Mouse (Mus musculus) embryo, embryonic 11.5 days (tissue): Measurements from ENCODE around the gene Oas2.
A peak's percentile ranks its signal among the peaks of the same experiment; 100 is the strongest.
"Not testable (repeated sequence)": the region's sequence is repeated elsewhere in the genome, so short reads cannot be mapped to it uniquely, and the experiment has no call there.

Source experiments
- DNase-seq: peaks from one replicate; pipeline ENCODE4 v3.0.0-alpha.2; 2012; ENCODE audit warnings: low read depth, low spot score

Gene Oas2

DNA sequence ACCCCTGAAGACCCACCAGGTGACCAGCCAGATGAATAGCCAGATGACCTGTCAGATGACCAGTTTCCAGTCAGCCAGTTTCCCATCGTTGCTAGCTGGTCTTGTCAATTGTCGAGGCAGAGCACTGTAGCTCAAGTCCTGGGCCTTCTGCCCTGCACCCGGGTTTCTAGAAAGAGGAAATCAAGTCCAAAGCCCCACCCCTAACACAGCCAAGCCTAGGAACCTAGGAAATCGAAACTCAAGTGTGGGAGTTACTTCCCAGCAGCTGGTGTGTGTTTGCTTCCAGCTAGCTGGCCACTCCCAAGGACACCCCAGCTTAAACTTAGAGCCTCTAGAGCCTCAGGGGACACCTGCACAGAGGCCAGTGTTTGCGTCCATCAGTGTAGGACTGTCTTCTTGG lies at the start of gene Oas2:
TSS of gene Oas2 (minus strand) at position 166 of the 400 bp plus-strand sequence.
- DNase-seq = no peak

DNA sequence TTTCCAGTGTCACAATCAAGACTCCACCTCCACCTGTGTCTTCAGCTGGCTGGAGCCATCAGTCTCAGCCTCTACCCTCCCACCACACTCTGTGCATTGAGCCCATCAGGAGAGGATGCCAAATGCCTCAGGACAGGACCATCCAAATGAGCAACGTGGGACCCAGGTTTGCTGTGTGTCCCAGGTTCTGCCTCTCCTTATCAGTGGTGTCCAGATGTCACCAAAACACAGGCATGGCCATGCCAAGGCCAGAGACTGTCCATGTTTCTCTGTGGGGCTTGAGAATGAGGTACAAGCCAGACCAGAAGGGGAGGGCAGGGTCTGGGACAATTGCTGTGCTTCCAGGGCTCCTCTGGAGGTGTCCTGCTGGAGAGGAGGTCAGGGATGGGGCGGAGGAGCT lies 49.3 kb upstream of the Oas2 start:
- DNase-seq = not testable (repeated sequence)

DNA sequence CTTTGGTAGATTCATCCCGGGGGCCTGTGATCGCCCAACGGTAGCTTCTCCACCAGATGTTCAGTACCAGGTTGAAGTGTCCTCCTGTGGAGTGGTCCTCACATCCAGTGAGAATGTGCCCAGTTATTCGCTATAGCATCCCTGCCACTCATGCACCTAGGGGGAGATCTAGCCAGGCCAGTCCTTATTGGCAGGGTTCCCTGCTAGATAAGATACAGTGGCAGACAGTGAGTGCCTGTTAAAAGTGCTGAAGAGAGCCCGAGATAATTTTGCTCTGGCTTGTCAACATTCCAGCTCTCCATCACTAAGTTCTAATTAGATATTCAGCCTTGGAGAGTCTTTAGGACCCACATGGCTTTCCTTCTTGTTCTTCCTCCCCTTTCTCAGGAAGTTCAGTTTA lies 48.5 kb upstream of the Oas2 start:
- not testable (repeated sequence) for DNase-seq

DNA sequence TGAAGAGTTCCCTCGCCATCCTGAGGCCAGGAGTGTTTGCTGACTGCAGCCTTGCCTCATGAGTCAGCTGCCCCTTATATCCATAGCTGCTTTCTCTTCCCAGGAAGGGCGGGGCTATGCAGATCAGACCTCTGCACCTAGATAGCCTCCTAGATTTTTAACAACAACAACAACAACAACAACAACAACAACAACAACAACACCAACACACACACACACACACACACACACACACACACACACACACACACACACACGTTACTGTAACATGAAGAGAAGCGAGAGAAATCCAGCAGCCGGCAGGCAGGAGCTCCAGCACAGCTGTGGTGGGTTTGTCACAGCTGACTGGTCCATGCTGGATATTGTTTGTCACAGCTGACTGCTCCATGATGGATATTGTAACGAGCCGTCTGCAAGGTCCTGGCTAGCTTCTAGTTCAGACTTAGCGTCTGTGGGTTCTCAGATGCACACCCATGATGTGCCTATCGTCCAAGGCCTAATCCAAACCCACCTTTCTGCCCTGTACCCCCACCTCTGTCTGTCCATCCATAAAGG lies 45.9 kb upstream of the Oas2 start, which contains the start of gene Oas1e:
TSS of gene Oas1e (minus strand) at position 51 of the 555 bp plus-strand sequence.
- not testable (repeated sequence) for DNase-seq

DNA sequence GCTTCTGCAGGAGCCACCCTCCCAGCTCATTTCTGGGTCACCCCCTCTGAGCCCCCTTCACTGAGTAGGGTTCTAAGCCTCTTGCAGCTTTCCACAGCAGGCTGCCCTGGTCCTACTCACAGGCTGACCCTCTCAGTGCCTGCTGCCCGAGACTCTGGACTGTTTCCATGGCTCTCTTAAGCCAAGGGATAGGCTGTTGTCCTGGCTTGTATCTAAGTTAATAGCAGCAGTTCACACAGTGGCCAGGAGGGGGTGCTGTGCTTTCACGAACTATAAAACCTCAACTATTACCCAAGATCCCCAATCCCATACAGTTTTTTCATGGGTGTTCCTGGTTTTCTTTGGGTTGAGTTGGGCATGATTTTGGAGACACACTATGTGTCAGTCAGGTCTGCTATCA lies 43.4 kb upstream of the Oas2 start:
- peak; percentile 16 for DNase-seq

DNA sequence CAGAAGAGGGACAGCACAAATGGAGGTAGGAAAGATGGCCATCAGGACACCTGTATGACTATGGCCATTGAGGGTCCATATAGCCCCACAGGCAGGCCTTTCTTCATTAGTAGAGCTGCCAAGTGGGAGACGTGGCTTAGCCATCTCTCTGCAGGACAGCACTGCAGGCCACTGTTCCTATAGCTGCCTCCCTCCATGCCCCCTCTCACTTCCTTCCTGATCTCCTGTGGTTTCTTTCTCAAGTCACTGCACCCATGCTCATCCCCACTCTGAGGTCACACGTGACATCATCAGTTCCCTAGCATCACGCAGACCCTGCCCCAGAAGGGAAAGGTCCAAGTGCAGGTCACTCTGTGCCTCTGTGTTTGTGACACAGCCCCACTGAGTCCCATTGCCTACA lies 37.4 kb upstream of the Oas2 start:
- DNase-seq = no peak

DNA sequence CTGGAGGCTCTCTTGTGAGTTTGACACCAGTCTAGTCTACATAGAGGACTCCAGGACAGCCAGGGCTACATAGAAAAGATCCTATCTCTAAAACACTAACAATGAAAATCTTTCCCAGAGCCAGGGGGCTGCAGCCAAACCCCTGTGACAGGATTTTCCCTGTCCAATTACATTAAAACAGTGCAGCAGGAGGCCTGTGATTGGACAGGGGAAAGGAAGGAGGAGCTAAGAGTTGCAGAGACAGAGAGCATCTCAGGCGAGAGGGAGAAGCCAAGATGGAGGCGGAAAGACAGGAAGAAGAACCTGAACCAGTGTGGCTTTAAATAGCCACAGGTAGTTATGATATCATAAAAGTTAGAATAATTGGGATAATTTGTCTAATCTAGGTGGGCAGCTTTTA lies 32.8 kb upstream of the Oas2 start:
- DNase-seq = no peak

DNA sequence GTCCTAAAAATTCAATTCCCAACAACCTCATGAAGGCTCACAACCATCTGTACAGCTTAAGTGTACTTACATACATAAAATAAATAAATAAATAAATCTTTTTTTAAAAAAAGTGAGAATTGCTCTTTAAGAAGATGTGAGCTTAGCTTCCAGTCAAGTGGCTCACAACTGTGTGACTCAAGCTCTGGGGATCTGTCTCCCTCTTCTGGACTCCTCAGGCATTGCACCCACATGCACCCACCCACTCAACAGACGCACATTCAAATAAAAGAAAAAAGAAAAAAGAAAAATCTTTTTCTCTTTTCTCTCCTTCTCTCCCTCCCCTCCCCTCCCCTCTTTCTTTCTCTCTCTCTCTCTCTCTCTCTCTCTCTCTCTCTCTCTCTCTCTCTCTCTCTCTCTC lies 32.0 kb upstream of the Oas2 start:
- DNase-seq = no peak

DNA sequence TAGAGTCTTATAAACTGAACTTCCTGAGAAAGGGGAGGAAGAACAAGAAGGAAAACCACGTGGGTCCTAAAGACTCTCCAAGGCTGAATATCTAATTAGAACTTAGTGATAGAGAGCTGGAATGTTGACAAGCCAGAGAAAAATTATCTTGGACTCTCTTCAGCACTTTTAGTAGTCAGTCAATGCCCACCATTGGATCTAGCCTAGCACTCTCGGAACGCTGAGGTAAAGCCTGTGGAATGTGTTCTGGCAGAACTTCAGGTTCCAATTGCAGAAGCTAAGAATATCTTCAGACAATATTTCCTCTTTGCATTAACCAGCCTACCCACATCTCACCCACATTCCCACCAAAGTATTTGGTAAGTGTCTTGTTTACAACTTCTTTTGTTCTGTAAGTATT lies 30.3 kb upstream of the Oas2 start:
- no peak for DNase-seq

DNA sequence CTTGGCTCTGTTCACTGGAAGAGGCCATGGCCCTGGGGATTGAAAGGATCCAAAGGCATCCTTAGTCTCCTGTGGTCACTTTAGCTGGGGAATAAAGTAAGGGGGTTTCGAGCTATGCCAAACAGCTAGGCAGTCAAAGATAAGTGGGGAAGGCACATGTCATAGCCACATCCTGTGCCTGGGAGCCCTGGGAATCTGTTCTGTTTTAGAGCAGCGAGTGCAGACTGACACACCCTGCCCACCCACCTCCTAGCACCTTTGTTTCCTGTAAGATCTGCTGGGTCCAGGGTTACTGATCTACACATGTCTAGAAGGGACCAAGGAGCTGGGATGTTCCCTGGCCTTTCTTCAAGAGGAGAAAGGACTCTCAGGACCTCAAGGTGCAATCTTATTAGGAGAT lies 29.3 kb upstream of the Oas2 start:
- DNase-seq = no peak

DNA sequence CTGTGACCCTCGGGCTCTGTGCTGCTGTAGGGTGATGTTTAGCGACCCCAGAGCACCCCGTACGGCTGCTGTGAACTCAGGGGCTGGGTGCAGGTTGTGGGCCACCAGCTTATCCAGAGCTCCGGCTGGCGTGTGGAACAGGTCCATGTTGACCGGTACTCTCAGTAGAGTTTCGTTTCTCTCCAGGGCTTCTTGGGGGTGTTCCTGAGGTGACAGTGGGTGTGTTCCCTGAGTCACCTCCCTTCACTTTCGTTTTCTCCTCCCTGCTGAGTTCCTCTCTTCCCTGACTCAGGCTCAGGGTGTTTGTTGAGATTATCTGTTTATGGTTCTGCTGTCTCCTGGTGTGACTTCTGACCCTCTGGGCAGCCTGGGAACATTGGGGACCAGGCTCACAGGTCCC lies 27.8 kb upstream of the Oas2 start, which contains the start of gene Oas3:
TSS of gene Oas3 (minus strand) at position 184 of the 400 bp plus-strand sequence.
- no peak for DNase-seq

DNA sequence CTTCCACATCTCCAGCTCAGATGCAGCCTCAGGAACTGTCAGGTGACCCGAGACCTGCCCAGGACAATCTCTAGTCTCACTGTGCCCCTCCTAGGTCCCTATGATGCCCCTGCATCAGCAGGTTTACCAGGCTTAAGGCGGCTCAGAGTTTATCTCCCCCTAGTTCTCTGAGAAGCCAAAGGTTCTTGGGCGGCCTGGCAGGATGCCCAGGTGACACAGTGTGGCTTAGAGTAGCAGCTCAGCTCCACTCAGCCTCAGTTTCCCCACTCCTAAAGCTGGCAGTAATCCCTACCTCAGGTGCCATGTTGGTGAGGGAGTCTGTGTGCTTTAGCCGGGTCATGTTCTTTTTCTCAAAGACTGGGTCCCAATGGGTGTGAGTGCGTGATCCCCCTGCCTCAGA lies 27.1 kb upstream of the Oas2 start:
- no peak for DNase-seq

DNA sequence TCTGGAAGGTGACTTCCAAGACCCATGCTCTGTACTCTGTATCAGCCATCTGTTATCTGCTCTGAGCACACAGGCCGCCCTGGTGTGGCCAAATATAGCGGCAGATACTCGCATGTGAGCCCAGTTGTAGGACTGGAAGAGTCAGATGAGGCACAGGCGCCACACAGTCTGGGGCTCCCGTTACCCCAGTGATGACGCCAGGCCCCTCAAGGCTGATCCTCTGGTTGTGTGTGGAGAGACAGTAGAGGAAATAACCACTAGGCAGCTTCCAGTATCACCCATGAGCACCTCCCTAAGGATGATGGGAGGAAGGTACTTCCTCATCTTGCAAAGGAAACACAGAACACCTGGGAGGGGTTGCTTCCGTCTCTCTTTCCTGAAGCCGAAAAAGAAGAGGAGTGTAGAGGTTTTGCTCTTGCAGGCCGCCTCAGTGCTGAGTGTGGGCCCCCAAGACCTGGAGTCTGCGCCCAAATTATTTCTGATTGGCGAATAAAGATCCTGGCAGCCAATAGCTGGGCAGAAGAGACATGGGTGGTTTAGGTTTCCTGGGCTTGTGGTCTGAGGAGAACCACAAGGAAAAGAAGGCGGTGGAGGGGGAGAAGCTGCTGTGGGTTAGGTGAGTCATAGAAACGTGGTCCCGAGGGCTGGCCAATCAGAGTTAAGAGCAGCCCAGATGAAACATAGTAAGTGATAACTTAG lies 25.8 kb upstream of the Oas2 start:
- DNase-seq = no peak

DNA sequence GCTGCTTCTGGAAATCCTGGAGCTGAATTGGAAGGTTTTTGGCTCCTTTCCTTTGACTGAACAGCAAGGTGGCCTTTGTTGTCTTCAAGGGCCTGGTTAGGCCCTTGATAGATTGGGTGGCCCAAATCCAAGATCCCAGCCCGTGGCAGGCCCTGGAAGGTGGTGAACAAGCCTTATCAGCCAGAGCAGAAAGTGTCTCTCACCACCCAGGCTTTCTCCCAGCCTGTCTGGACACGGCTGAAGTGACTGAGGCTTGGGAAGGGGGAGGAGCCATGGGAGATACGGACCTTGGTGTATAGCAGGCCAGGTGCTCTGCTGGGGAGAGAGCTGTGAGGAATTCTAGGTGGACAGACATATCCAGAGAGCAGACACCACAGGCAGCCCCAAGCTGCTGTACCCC lies 19.7 kb upstream of the Oas2 start:
- no peak for DNase-seq

DNA sequence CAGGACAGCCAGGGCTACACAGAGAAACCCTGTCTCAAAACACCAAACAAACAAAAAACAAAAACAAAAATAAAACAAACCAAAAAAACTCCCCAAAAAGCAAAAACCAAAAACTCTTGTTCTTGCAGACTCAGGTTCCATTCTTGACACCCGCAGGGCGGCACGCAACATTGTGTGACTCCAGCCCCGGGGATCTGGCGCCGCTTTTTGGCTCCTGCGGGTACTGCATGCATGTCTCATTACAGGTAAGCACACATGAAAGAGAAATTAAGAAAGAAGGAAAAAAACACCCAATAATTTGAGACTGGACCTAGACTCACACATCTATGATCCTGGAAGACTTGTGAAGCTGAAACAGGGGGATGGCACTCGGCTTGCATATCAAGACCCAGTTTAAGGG lies 15.4 kb upstream of the Oas2 start:
- DNase-seq = no peak

DNA sequence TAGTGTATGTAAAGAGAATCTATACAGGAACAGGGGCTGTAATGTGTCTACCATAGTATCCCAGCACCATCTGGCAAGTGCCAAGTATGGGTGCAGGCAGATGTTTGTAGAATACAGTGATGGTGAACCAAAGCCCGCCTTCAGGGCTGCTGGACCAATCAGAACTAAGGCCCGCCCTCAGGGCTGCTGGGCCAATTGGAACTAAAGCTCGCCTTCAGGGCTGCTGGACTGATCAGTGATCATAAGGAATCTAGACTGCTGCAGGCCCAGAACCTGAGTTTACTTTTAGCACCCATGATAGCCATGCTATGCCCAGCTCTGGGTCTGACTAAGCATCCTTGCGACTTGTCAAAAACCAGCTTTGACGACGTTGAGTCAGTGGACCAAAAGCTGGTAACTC lies 12.2 kb upstream of the Oas2 start:
- DNase-seq = peak; percentile 7

DNA sequence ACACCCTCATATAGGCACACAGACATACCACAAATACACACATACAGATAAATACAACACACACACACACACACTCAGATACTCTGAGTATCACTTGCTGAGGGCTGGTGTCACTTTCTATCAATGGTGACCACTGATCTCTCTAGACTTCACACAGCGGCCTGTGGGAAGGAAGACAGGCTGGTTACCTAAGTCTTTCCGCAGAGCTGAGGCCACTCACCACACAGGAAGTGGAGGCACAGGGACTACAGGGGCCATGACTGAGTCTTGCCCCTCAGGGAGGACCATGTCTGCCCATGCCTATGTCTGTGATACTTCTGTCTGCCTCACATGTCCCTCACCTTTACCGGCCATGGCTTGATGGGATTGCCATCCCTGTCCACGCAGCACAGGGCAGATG lies 4.6 kb upstream of the Oas2 start:
- DNase-seq = no peak

DNA sequence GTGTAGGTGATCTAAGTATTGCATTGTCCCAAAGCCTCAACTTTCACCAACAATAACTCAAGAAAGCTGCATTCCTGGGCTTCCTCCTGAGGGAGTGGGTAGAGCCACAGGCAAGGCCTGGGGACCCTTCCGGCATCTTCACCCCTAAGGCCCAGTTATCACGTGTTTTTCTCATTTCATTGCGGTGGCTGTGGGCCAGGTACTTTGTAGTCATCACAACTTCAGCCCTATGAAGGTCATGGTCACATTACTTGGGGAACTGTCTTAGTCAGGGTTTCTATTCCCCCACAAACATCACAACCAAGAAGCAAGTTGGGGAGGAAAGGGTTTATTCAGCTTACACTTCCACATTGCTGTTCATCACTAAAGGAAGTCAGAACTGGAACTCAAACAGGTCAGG lies 3.1 kb upstream of the Oas2 start:
- DNase-seq = no peak

DNA sequence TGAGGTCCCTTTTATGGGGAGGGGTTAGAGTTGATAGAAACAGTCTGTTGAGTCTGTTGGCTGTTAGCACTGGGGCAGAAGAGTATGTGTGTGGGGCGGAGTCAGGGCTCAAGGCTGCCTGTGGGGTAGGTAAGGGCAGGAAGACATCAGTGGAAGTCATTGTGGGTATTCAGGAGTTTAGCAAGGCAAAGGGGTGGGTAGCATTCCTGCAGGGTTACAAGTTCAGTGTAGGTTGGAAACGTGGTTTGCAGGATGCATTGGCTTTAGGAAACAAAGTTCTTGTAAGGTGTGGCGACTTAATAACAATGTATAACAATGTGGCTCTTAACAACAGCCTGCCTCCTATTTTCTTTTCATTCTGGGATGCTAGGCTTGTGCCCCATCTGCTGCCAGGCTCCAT lies 1.6 kb upstream of the Oas2 start:
- no peak for DNase-seq

DNA sequence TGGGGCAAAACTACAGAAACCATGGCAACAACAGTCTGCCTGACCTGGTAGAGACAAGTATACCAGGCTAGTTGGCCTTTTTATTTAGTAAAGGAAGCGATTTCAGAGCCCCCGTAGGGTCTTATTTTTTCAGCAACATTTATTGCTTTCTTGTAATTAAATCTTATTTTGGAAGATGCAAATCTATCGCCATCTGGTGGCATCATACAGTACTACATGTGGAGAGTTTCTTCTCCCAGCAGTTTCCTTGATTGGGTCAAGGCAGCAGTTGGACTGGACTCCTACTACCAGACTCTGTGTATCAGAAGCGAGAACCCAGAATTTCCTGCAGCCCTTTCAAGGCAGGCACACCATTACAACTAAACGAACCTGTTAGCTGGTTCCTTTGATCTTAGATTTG lies 3.2 kb downstream of the Oas2 start:
- DNase-seq = peak; percentile 46

DNA sequence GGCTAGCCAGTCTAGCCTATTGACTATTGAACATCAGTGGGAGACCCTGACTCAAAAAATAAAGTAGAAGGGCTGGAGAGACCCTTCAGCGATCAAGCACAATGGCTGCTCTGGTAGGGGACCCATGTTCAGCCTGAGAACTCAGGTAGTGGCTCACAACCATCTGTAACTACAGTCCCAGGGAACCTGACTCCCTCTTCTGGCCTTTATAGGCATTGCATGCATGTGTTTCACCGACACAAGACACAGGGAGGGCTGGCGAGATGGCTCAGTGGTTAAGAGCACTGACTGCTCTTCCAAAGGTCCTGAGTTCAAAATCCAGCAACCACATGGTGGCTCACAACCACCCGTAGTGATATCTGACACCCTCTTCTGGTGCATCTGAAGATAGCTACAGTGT lies 7.5 kb downstream of the Oas2 start:
- peak; percentile 30 for DNase-seq

DNA sequence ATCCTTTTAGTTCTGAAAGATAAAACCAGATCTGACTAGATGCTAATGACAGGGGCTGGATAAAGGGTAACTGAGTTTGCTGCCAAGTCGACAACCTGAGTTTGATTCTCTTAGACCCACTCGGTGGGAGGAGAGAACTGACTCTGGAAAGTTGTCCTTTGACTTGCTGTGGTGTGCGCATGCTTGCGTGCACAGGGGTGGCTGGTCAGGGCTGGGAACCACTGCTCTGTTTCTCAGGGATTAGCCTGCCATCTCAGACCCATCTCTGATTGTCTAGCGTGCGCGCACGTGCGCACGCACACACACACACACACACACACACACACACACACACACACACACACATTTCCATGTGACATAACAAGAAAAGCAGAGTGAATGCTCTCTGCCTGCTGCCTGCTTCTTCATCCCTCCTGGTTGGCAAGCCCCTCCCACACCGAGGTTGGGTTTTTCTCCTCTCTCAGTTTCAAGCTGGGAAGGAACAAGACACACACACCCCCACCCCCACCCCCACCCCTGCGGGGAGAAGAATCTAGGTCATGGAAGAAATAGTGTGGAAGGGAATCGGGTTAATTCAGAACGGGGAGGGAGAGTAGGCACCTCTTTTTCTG lies 15.2 kb downstream of the Oas2 start:
- no peak for DNase-seq

DNA sequence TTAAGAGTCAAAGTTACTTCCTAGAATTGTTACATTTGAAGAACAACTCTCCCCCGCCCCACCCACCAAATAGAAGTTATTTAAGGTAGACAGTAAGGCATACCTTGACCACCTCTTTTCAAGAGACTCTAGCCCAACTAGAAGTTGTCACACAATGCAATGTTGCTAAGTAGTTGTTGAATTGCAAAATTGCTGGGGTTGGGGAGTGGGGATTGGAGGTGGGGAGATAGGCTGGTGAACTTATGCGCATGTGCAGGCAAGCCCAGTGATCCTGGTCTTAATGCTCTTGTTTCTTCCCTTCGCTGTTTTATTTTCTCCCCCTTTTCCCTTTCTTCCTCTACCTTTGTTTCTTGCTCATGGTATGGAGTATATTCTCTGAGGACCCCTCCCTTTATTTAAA lies 16.0 kb downstream of the Oas2 start:
- DNase-seq = no peak
